Mouse (Mus musculus): ENCODE results near the gene Dao. TPM values are rescaled to one million over a fixed set of nuclear protein-coding genes. Genes with fewer than 3 reads are reported as not detected.
A peak's percentile ranks its signal among the peaks of the same experiment; 100 is the strongest.

Gene Dao
- polyA plus RNA-seq, 1 experiment from 2014 or later, result not detected

DNA sequence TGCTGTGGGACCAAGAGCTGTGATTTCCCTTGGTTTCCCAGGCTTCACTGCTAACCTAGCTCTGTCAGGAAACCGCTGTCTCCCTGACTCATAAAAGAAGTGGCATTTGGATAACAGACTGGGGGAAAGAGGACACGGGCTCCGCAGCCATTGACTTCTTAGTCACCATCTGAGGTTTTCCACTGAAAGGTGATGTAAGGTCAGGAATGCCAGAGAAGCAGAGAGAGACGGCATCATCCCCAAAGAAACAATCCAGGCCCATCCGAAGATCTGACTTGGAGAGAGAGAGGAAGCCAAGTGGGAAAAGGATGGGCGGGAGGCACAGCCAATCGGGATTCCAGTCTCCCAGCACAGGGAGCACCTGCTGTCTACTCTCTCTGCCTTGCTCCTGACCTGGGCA is 12.4 kb upstream of the Dao start:
- 86% methylated on average over 7 of the region's 7 CpGs for WGBS (ENCODE audit: missing documents)
- H3K4me3 ChIP-seq (ENCODE audit: inconsistent target), result no peak overlapping the region
- peaks cover 39% of the 10 kb centered on the region for H3K79me2 ChIP-seq (ENCODE audit: inconsistent target)
- H3K36me3 ChIP-seq (ENCODE audit: inconsistent target), result peaks cover 9% of the 10 kb centered on the region; the same call in 1 of the 2 replicates
- no peak overlapping the region for H3K27ac ChIP-seq

GRCm38 (mm10) chr5:113992339-113992831 is 11.1 kb upstream of the Dao start:
- Histone ChIP-seq H3K79me2 (ENCODE audit: inconsistent target) (peaks cover 39% of the 10 kb centered on the region), H3K4me3 (ENCODE audit: inconsistent target) (peak overlapping the region; percentile 54), H3K27ac (peak overlapping the region; percentile 56), H3K36me3 (ENCODE audit: inconsistent target) (peaks cover 9% of the 10 kb centered on the region; the same call in 1 of the 2 replicates)
- whole genome bisulfite sequencing (ENCODE audit: missing documents), result under 1% methylated on average over 12 of the region's 12 CpGs

- H3K4me3 ChIP-seq (ENCODE audit: inconsistent target), result peak overlapping the region; percentile 54
- WGBS (ENCODE audit: missing documents), result under 1% methylated on average over 22 of the region's 22 CpGs
- peaks cover 39% of the 10 kb centered on the region for H3K79me2 ChIP-seq (ENCODE audit: inconsistent target)
Observed at GRCm38 (mm10) chr5:113993031-113993486, 10.4 kb upstream of the Dao start.

DNA sequence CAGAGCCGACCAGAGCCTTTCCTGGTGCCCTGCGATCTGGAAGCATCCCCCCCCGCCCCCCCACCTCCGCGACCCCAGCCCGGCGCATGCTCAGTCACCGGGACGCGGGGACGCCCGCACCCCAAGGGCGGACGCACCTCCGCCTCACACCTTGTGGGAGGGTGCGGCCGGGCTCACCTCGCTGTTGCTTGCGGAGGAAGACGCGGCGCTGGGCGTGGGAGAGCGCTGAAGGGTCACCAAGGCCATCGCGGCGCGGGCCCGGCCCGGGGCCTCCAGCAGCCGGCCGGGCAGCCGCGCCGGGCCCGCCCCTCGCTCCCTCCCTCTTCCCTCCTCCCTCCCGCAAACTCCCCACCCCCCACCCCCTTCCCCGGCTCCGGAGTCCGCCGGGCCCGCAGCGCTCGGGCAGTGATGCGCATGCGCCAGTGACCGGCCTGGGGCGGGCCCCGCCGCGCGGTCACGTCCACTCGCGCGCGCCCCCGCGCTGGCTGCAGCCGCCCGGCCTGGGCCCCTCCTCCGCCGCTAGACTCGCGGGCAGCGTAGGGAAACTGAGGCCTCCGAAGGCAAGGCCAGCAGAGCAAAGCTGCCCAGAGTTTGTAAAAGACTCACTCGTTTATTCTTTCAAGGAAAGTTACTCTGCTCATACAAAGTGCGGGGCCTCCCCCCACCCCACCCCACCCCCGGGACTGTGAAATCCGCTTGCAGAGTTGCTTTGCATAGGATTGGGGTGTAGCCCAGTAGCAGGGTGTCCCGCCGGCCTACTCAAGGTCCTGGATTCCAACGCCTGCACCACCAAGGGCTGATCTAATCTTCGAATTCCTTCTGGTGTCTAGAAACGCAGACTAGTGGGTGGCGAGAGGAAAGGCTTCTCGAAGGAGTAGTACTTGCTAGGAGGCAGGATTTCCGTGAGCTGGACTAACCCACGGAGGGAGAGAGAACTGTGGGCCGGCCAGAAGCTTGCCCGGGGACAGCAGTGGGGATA is 9.7 kb upstream of the Dao start, which contains the start of gene Ssh1:
Gene Ssh1, minus strand, starts transcription at position 408 of the 979 bp plus-strand sequence.
- peak within 1 kb of the TSS; percentile 54 for H3K4me3 ChIP-seq (ENCODE audit: inconsistent target)
- peaks cover 38% of the 10 kb centered on the region for H3K79me2 ChIP-seq (ENCODE audit: inconsistent target)
- peak within 1 kb of the TSS; percentile 56 for H3K27ac ChIP-seq
- H3K36me3 ChIP-seq (ENCODE audit: inconsistent target), result peaks cover 9% of the 10 kb centered on the region; the same call in 1 of the 2 replicates
- WGBS (ENCODE audit: missing documents), result 2% methylated on average over 71 of the region's 83 CpGs

More at GRCm38 (mm10) chr5:113993031-113993486, 10.4 kb upstream of the Dao start:
- Histone ChIP-seq H3K27ac (peak overlapping the region; percentile 56), H3K36me3 (ENCODE audit: inconsistent target) (peaks cover 9% of the 10 kb centered on the region; the same call in 1 of the 2 replicates)

- Histone ChIP-seq H3K27ac (no peak overlapping the region), H3K4me3 (ENCODE audit: inconsistent target) (no peak overlapping the region), H3K36me3 (ENCODE audit: inconsistent target) (no peaks in the 10 kb centered on the region), H3K79me2 (ENCODE audit: inconsistent target) (peaks cover 11% of the 10 kb centered on the region)
- 96% methylated on average over 2 of the region's 2 CpGs for WGBS (ENCODE audit: missing documents)
Observed at GRCm38 (mm10) chr5:113996458-113996857, 7.0 kb upstream of the Dao start.

DNA sequence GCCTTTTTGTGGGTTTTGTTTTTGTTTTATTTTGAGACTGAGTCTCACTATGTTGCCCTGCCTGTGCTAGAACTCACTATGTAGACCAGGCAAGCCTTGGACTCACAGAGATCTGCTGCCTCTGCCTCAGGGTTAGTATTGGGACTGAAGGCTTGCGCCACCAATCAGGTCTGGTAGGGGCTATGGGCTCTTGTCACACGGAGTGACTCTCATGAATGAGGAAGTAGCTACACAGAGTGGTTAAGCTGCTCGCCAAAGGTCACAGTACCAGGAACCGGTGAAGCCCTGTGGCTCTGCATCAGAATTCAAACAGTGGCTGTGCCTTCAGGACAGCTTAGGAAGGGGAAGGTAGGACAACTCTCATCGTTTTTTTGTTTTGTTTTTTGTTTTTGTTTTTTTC is 4.1 kb upstream of the Dao start:
- H3K36me3 ChIP-seq (ENCODE audit: inconsistent target), result no peaks in the 10 kb centered on the region
- H3K4me3 ChIP-seq (ENCODE audit: inconsistent target), result no peak overlapping the region
- no peak overlapping the region for H3K27ac ChIP-seq
- no peaks in the 10 kb centered on the region for H3K79me2 ChIP-seq (ENCODE audit: inconsistent target)
- 15% methylated on average over 5 of the region's 5 CpGs for WGBS (ENCODE audit: missing documents)

DNA sequence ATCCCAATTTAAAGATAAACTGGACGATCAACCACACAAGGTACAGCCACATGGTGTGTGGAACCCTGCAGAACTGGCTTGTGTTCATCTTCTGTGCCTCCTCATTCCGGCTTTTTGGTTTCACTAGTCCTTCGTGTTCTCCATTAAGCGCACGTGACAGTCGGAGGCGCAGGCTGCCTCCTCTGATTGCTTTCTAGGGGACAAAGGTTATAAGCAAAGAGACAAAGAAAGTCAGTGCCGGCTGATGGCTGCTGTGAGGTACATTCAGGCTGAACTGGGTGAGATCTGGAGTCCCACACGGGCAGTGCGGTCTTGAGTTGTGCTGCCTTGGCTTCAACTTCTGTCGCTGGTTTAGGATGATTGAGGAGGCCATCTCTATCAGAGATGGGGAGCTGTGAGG is 1.1 kb downstream of the Dao start:
- Histone ChIP-seq H3K36me3 (ENCODE audit: inconsistent target) (no peaks in the 10 kb centered on the region), H3K27ac (no peak overlapping the region), H3K79me2 (ENCODE audit: inconsistent target) (no peaks in the 10 kb centered on the region), H3K4me3 (ENCODE audit: inconsistent target) (no peak overlapping the region)
- WGBS (ENCODE audit: missing documents), result 95% methylated on average over 11 of the region's 11 CpGs

DNA sequence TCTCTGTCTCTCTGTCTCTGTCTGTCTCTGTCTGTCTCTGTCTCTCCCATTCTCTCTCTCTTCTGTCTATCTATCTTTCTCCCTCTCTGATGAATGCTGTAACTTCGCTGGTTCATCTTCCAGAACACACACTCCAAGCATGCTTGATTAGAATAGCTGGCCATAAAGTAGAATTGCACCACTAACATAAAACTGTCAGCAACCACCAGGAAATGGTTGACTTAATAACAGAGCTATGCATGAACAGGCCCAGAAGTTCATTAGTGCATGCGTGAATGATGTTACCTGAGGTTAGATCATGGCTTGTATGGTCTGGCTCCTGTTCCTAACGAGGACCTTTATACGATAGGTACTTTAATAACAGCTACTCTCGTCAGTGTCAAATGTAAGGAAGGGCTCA is 1.6 kb downstream of the Dao start:
- no peak overlapping the region for H3K27ac ChIP-seq
- 88% methylated on average over 5 of the region's 5 CpGs for WGBS (ENCODE audit: missing documents)
- H3K79me2 ChIP-seq (ENCODE audit: inconsistent target), result no peaks in the 10 kb centered on the region
- H3K4me3 ChIP-seq (ENCODE audit: inconsistent target), result no peak overlapping the region
- no peaks in the 10 kb centered on the region for H3K36me3 ChIP-seq (ENCODE audit: inconsistent target)

- H3K36me3 ChIP-seq (ENCODE audit: inconsistent target), result no peaks in the 10 kb centered on the region
- WGBS (ENCODE audit: missing documents), result 91% methylated on average over 4 of the region's 4 CpGs
- H3K79me2 ChIP-seq (ENCODE audit: inconsistent target), result no peaks in the 10 kb centered on the region
- no peak overlapping the region for H3K27ac ChIP-seq
- no peak overlapping the region for H3K4me3 ChIP-seq (ENCODE audit: inconsistent target)
Observed at GRCm38 (mm10) chr5:114006974-114007373, 3.5 kb downstream of the Dao start.

DNA sequence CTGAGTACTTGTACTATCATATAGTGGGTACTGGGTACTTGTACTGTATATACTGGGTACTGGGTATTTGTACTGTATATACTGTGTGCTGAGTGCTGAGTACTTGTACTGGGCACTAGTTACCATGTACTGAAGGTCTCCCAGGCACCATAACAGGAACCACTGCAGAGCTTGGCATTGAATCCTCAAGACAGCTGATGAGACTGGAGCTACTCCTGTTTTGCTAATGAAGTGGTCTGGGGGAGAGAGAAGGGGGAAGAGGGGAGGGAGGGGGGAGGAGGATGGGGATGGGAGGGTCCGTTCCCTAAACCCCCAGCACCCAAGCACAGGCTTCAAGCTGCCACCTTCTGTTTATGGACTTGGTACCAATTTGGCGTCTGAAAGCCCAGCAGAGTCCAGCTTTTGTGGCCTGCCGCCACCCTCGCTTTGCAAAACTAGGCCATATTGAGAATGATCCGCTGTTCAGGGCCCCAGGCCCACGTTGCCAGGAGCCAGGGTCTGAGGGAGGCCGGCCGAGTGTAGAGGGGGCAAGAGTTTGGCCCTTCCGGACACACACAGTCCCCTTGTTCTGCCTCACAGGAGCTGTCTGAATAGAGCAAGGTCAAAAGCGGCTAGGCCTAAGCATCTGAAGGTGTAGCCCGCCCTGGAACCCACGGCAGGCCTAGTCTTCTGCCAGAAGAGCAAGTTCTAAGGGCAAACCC is 4.4 kb downstream of the Dao start:
- Histone ChIP-seq H3K36me3 (ENCODE audit: inconsistent target) (no peaks in the 10 kb centered on the region), H3K79me2 (ENCODE audit: inconsistent target) (no peaks in the 10 kb centered on the region), H3K27ac (no peak overlapping the region), H3K4me3 (ENCODE audit: inconsistent target) (no peak overlapping the region)
- 89% methylated on average over 11 of the region's 12 CpGs for WGBS (ENCODE audit: missing documents)

DNA sequence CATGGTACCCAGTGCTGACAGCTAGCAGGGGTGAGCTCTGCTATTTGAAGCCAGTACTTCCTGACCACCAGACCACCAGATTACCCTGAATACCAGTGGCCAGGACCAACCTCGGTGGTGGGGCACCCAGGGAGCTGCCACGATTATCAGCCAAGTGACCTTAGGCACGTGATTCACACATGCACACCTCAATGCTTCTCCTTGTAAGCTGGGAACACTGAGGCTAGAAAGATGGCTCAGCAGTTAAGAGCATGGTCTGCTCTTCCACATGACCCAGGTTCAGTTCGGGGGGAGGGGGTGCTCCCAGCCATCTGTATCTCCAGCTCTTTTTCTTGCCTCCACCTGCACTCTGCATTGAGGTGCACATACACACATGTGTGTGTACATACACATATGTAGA is 5.5 kb downstream of the Dao start:
- WGBS (ENCODE audit: missing documents), result 50% methylated on average over 4 of the region's 4 CpGs
- Histone ChIP-seq H3K36me3 (ENCODE audit: inconsistent target) (no peaks in the 10 kb centered on the region), H3K79me2 (ENCODE audit: inconsistent target) (no peaks in the 10 kb centered on the region), H3K27ac (no peak overlapping the region), H3K4me3 (ENCODE audit: inconsistent target) (no peak overlapping the region)

DNA sequence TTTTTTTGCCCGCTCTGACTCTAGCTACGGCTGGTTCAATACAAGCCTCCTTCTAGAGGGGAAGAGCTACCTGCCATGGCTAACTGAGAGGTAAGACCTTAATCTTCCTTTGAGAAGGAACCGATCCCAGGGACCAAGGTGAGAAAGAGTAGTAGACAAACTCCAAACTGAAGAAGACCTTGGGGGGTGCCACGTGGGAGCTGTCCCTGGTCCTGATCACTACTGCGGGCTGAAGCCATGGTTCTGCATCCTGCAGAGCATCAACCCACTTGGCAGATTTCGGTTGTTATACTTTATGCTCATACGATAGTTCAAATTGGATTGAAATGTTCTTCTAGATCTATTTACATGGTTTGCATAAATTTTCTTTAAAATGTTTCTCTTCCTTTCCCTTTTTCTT is 11.6 kb downstream of the Dao start:
- no peaks in the 10 kb centered on the region for H3K36me3 ChIP-seq (ENCODE audit: inconsistent target)
- H3K79me2 ChIP-seq (ENCODE audit: inconsistent target), result no peaks in the 10 kb centered on the region
- WGBS (ENCODE audit: missing documents), result 71% methylated on average over 7 of the region's 7 CpGs
- H3K4me3 ChIP-seq (ENCODE audit: inconsistent target), result no peak overlapping the region
- no peak overlapping the region for H3K27ac ChIP-seq

DNA sequence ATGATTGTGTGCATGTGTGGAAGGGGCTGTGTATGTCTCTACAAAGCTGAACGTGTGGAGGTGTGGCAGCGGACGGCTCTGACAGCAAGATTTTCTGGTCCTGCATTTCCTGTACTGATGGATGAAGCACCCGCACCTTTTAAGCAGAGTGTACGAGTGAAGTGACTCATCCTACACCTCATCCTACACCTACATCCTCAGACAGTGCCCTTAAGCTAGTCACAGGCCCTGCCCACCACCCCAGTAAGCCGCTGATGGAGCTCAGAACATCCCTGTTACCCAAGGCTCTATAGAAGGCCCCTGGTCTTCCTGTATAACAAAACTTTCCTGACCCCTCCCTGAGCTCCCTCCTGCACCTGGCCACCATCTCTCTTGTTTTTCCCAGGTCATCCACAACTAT is 20.9 kb downstream of the Dao start:
- no peaks in the 10 kb centered on the region for H3K79me2 ChIP-seq (ENCODE audit: inconsistent target)
- 50% methylated on average over 6 of the region's 6 CpGs for WGBS (ENCODE audit: missing documents)
- H3K4me3 ChIP-seq (ENCODE audit: inconsistent target), result no peak overlapping the region
- H3K36me3 ChIP-seq (ENCODE audit: inconsistent target), result no peaks in the 10 kb centered on the region
- no peak overlapping the region for H3K27ac ChIP-seq

- no peak overlapping the region for H3K4me3 ChIP-seq (ENCODE audit: inconsistent target)
- H3K79me2 ChIP-seq (ENCODE audit: inconsistent target), result no peaks in the 10 kb centered on the region
- 19% methylated on average over 7 of the region's 10 CpGs for WGBS (ENCODE audit: missing documents)
- no peak overlapping the region for H3K27ac ChIP-seq
- H3K36me3 ChIP-seq (ENCODE audit: inconsistent target), result no peaks in the 10 kb centered on the region
Observed at GRCm38 (mm10) chr5:114024885-114025284, 21.4 kb downstream of the Dao start.

Data from macrophage (primary cell).